Mouse (Mus musculus): ENCODE results near the gene Hist1h4h.
"Not testable (repeated sequence)": the region's sequence is repeated elsewhere in the genome, so short reads cannot be mapped to it uniquely, and the experiment has no call there.

Gene Hist1h4h

DNA sequence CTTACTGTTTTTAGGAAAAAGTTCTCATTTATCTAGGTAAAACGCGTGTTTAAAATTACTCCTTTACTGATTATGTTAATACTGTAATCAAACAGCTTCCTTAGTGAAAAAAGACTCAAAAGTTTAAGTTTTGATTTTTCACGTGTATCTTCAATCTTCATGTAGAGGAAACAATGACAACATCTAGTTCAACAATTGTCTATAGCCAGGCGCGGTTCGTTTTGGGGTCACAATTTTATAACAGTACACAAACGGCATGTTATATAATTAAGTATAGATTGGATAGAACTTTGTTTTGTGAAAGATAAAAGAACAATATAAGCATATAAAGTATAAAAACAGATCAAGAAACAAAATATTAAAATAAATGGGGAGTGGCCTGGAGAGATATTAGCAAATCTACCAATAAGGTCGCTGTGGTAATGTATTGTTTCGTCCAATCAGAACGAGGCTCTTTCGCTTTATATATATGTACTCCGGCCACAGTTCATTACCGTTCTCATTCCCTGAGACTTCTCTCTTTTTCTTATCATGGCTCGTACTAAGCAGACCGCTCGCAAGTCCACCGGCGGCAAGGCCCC is 44.5 kb downstream of the Hist1h4h start, which contains the start of gene Hist1h3d:
Hist1h3d (plus strand) TSS at position 493 of the 581 bp plus-strand sequence.
- peak in 1 of 2 experiments; percentile 61 for DNase-seq (ENCODE audit: low read depth in 1 of 2, low spot score in 2 of 2)

DNA sequence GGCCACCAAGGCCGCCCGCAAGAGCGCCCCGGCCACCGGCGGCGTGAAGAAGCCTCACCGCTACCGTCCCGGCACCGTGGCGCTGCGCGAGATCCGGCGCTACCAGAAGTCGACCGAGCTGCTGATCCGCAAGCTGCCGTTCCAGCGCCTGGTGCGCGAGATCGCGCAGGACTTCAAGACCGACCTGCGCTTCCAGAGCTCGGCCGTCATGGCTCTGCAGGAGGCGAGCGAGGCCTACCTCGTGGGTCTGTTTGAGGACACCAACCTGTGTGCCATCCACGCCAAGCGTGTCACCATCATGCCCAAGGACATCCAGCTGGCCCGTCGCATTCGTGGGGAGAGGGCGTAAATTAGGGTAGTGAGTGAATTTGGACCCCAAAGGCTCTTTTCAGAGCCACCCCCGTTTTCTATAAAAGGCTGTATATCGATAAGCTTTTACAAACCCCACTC is 45.0 kb downstream of the Hist1h4h start:
- not testable (repeated sequence) for DNase-seq (ENCODE audit: low read depth in 1 of 2, low spot score in 2 of 2)

DNA sequence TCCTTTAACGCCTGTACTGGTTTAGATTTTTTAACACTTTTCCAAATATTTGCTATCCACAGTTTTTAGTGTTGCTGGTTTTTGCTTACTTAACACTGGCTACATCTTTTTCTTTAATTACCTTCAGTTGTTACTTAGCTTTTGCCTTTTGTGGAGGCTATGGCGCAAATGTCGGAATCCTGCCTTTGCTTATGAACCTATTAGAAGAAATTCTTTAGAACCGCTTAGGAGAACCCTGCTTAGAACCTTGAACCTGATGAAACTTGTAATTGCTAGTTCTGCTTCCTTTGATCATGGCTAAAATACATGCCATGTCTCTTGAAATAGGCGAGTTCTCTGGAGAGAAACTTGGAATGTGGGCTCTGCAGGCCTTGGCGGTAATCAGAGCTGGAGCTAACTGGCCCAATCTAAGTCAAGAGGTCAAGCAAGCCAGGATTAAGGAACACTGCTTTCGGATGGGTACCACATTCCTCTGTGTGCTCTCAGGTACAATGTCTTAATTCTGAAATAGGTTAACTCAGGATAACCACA is 45.6 kb downstream of the Hist1h4h start:
- no peak for DNase-seq (ENCODE audit: low read depth in 1 of 2, low spot score in 2 of 2)

DNA sequence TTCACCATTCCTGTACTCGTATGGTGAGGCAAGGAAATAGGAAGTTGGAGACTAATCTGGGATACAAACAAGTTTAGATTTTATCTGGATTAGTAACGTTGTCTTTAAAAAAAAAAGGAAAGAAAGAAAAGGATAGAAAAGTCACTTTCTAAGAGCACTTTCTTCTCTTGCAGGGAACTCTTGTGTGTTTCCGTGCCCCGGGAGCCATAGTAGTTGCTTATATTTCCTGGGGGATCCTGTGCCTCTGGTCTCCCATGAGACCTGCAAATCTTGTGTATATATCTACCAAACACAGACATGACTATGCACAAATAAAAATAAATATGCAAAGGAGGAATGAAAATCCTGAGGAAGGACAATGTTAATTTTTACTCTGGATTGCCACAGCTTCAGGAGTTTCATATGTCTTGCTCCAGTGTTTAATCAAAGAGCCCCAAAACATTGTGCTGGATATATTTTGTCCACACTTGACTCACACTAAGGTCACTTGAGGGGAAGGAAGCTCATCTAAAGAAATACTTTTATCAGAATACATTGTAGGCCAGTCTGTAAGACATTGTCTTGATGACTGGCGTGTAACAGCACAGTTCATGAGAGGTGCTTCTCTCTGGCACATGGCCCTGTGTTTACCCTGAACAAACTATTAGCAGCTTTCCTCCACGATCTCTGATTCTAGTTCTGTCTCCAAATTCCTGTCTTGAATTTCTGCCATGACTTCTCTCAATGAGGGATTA is 46.2 kb downstream of the Hist1h4h start:
- no peak for DNase-seq (ENCODE audit: low read depth in 1 of 2, low spot score in 2 of 2)

DNA sequence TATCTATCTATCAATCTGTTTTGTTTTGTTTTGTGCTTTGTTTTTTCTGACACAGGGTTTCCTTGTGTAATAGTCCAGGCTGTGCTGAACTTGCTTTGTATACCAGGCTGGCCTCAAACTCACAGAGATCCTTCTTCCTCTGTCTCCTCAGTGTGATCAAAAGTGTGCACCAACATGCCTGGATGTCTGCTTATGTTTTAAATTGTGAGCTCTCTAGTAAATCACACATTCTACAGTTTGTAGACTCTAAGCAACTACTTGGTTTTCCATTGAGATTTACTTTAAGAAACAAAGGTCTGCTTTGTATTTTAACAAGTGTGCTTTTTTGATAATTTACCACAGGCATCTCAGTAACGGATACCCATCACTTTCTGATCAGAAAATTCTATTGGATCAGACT is 47.0 kb downstream of the Hist1h4h start:
- DNase-seq (ENCODE audit: low read depth in 1 of 2, low spot score in 2 of 2): no peak

All from monocyte, adult 2 months (primary cell).